Mouse (Mus musculus) heart, embryonic 12.5 days (tissue): ENCODE results near the gene Txnrd3. TPM values are rescaled to one million over a fixed set of nuclear protein-coding genes. Genes with fewer than 3 reads are reported as not detected.
A peak's percentile ranks its signal among the peaks of the same experiment; 100 is the strongest.

Experiments
- ATAC-seq: fragments of 200-750 bp; cut with Nextera tagmentation; 2 replicates; pipeline ENCODE4 v1.8.0; 2017; ENCODE audit warnings: moderate TSS enrichment, moderate library complexity; ENCODE audit not compliant: insufficient number of reproducible peaks, low FRiP score
- H3K27ac ChIP-seq: fragments of 300-500 bp; sonication (generic); 2 replicates; pipeline ENCODE4 v1.5.1; 2016; ENCODE audit warnings: mild to moderate bottlenecking, moderate library complexity; ENCODE audit not compliant: poor library complexity, severe bottlenecking
- H3K27me3 ChIP-seq: fragments of 300-500 bp; sonication (generic); replicated peaks from 2 replicates; pipeline ENCODE4 v1.6.1; 2016; ENCODE audit warnings: mild to moderate bottlenecking, moderate library complexity
- H3K36me3 ChIP-seq: fragments of 300-500 bp; sonication (generic); 2 replicates; pipeline ENCODE4 v1.6.1; 2016; ENCODE audit warnings: mild to moderate bottlenecking, moderate library complexity
- H3K4me1 ChIP-seq: fragments of 300-500 bp; sonication (generic); replicated peaks from 2 replicates; pipeline ENCODE4 v1.6.1; 2016; ENCODE audit warnings: mild to moderate bottlenecking
- H3K4me2 ChIP-seq: fragments of 300-500 bp; sonication (generic); 2 replicates; pipeline ENCODE4 v1.6.1; 2016; ENCODE audit warnings: mild to moderate bottlenecking, moderate library complexity
- H3K4me3 ChIP-seq: fragments of 300-500 bp; sonication (generic); 2 replicates; pipeline ENCODE4 v1.5.1; 2016; ENCODE audit warnings: mild to moderate bottlenecking
- H3K9ac ChIP-seq: fragments of 300-500 bp; sonication (generic); 2 replicates; pipeline ENCODE4 v1.6.1; 2016; ENCODE audit warnings: mild to moderate bottlenecking, moderate library complexity
- H3K9me3 ChIP-seq: fragments of 300-500 bp; sonication (generic); replicated peaks from 2 replicates; pipeline ENCODE4 v1.6.1; 2016; ENCODE audit warnings: mild to moderate bottlenecking, moderate library complexity
- WGBS: fragments of 180-500 bp; shearing (Covaris S2); methylation state at CpG from one replicate; pipeline ENCODE4 v1.1.7; 2016; 5-methylcytosine and 5-hydroxymethylcytosine counted together
- polyA plus RNA-seq: library from polyadenylated mRNA; unstranded; fragments of >200 nt; fragmentation: Nextera tagmentation; extraction: Ambion mirVana; gene quantifications from 2 replicates; pipeline ENCODE4 v1.2.1, GENCODE M21; 2016

The Txnrd3 gene
- polyA plus RNA-seq, 1 experiment from 2014 or later, result 10.0 TPM

GRCm38 (mm10) chr6:89673135-89673780 lies 29.5 kb downstream of the Txnrd3 start:
- no peak overlapping the region for H3K9ac ChIP-seq
- no peak overlapping the region for H3K27ac ChIP-seq
- no peak overlapping the region for H3K4me3 ChIP-seq
- peaks cover 19% of the 10 kb centered on the region for H3K36me3 ChIP-seq
- WGBS, result 86% methylated on average over 11 of the region's 11 CpGs
- no peak overlapping the region for H3K4me2 ChIP-seq
- H3K27me3 ChIP-seq, result no peaks in the 10 kb centered on the region
- peak; percentile 48 for ATAC-seq
- peaks cover 3% of the 10 kb centered on the region; the same call in 1 of the 2 replicates for H3K9me3 ChIP-seq
- H3K4me1 ChIP-seq, result no peaks in the 10 kb centered on the region

DNA sequence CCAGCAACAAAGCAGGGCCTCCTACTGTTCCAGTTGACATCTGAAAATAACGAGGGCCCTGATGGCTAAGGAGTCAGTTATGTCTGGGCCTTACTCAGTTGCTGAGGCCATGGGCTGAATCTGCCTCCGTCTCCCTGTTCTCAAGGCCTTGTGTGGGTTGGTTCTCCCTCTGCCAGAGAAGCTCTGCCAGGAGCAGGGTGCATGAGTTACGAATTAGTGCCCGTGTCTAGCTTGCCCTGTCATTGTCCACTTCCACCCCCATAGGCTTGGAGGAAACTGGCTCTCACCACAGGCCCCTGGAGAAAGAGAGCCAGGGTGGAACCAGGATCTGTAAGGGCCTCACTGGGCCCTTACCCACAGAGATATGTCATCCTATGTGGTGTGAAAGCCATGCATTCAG lies 34.7 kb downstream of the Txnrd3 start:
- Histone ChIP-seq H3K27me3 (no peaks in the 10 kb centered on the region), H3K9me3 (peaks cover 3% of the 10 kb centered on the region; the same call in 1 of the 2 replicates), H3K4me3 (no peak overlapping the region), H3K4me1 (no peaks in the 10 kb centered on the region), H3K27ac (no peak overlapping the region), H3K9ac (no peak overlapping the region), H3K4me2 (no peak overlapping the region), H3K36me3 (peaks cover 14% of the 10 kb centered on the region)
- ATAC-seq, result no peak
- 70% methylated on average over 4 of the region's 4 CpGs for WGBS

GRCm38 (mm10) chr6:89679291-89679835 lies 35.6 kb downstream of the Txnrd3 start:
- ATAC-seq, result peak; percentile 48; the same call in 1 of the 2 replicates
- H3K4me1 ChIP-seq, result no peaks in the 10 kb centered on the region
- H3K36me3 ChIP-seq, result peaks cover 13% of the 10 kb centered on the region
- no peak overlapping the region for H3K4me3 ChIP-seq
- no peak overlapping the region for H3K4me2 ChIP-seq
- H3K27me3 ChIP-seq, result no peaks in the 10 kb centered on the region
- 18% methylated on average over 10 of the region's 10 CpGs for WGBS
- no peak overlapping the region for H3K9ac ChIP-seq
- H3K9me3 ChIP-seq, result peaks cover 3% of the 10 kb centered on the region; the same call in 1 of the 2 replicates
- H3K27ac ChIP-seq, result no peak overlapping the region

- Histone ChIP-seq H3K9ac (no peak overlapping the region), H3K27ac (no peak overlapping the region), H3K4me3 (no peak overlapping the region), H3K9me3 (peaks cover 3% of the 10 kb centered on the region; the same call in 1 of the 2 replicates), H3K36me3 (peaks cover 5% of the 10 kb centered on the region), H3K4me1 (no peaks in the 10 kb centered on the region), H3K27me3 (no peaks in the 10 kb centered on the region), H3K4me2 (no peak overlapping the region)
- no peak for ATAC-seq
- 9% methylated on average over 8 of the region's 8 CpGs for WGBS
These were observed 36.4 kb downstream of the Txnrd3 start for GRCm38 (mm10) chr6:89680155-89680554.

DNA sequence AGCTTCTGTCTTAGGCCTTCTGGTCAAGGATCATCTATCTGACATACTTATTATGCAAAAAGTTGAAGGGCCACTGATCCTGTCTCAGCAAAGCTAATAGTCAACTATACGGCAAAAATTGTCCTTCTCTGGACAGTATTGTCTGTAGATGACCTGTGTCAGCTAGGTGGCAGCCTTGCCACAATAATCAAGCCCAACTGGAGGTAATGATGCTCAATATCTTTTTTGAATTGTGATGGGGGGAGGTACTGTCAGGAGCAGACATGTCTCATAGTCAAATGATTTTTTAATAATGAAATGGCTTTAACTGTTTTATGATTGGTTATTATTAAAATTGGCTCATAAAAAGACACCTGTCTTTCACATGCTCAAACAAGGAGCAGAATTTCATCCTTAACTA lies 40.4 kb downstream of the Txnrd3 start:
- Histone ChIP-seq H3K4me3 (no peak overlapping the region), H3K9me3 (no peaks in the 10 kb centered on the region), H3K27ac (no peak overlapping the region), H3K4me1 (no peaks in the 10 kb centered on the region), H3K9ac (no peak overlapping the region), H3K4me2 (no peak overlapping the region), H3K36me3 (no peaks in the 10 kb centered on the region), H3K27me3 (no peaks in the 10 kb centered on the region)
- 48% methylated on average over 1 of the region's 1 CpGs for WGBS
- ATAC-seq, result no peak

DNA sequence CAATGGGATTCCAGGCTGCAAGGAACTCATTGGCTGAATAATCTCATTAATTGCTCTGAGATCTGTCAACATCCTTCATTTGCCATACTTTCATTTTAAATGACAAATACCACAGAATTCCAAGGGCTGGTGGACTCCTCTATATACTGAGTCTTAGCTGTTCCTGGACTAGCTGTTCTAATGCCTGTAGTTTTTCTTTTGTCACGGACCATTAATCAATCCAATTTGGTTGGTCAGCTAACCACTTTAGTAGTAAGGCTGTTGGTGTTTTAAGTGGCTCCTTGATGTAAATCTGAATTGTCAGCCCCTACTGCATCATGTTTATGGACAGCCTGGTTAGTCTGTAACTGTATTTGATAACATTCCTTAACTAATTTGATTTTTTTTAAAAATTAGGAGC lies 43.3 kb downstream of the Txnrd3 start:
- Histone ChIP-seq H3K4me1 (no peaks in the 10 kb centered on the region), H3K4me3 (no peak overlapping the region), H3K27me3 (no peaks in the 10 kb centered on the region), H3K27ac (no peak overlapping the region), H3K4me2 (no peak overlapping the region), H3K9ac (no peak overlapping the region), H3K9me3 (no peaks in the 10 kb centered on the region), H3K36me3 (no peaks in the 10 kb centered on the region)
- ATAC-seq, result no peak
- 66% methylated on average over 1 of the region's 1 CpGs for WGBS

GRCm38 (mm10) chr6:89706624-89707023 lies 62.8 kb downstream of the Txnrd3 start:
- Histone ChIP-seq H3K4me3 (no peak overlapping the region), H3K27me3 (no peaks in the 10 kb centered on the region), H3K9ac (no peak overlapping the region), H3K9me3 (peaks cover 10% of the 10 kb centered on the region; the same call in 1 of the 2 replicates), H3K27ac (no peak overlapping the region), H3K4me1 (no peaks in the 10 kb centered on the region), H3K36me3 (no peaks in the 10 kb centered on the region), H3K4me2 (no peak overlapping the region)
- ATAC-seq, result no peak
- 67% methylated on average over 2 of the region's 2 CpGs for WGBS

GRCm38 (mm10) chr6:89707240-89707639 lies 63.5 kb downstream of the Txnrd3 start, which contains the start of gene Vmn1r40:
TSS of gene Vmn1r40 (plus strand) at chr6:89707540.
- no peaks in the 10 kb centered on the region for H3K4me1 ChIP-seq

DNA sequence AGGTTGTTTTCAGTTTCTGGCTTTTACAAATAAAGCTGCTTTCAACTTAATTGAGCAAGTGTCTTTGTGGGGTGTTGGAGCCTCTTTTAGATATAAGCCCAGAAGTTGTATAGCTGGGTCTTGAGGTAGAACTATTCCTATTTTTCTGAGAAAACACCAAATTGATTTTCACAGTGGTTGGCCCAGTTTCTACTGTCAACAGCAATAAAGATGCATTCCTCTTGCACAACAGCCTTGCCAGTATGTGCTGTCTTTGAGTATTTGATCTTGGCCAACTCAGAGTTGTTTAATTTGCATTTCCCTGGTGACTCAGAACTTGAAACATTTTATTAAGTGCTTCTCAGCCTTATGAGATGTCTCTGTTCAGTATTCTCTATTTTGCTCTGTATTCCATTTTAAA lies 74.3 kb downstream of the Txnrd3 start:
- Histone ChIP-seq H3K9ac (no peak overlapping the region), H3K4me1 (no peaks in the 10 kb centered on the region), H3K9me3 (peaks cover 5% of the 10 kb centered on the region), H3K4me2 (no peak overlapping the region), H3K36me3 (no peaks in the 10 kb centered on the region), H3K27me3 (no peaks in the 10 kb centered on the region), H3K27ac (no peak overlapping the region), H3K4me3 (no peak overlapping the region)
- no peak for ATAC-seq

More at GRCm38 (mm10) chr6:89707240-89707639, 63.5 kb downstream of the Txnrd3 start, which contains the start of gene Vmn1r40:
- Histone ChIP-seq H3K9ac (no peak within 1 kb of the TSS), H3K36me3 (no peaks in the 10 kb centered on the region), H3K4me2 (no peak within 1 kb of the TSS), H3K9me3 (peaks cover 8% of the 10 kb centered on the region; the same call in 1 of the 2 replicates), H3K4me3 (no peak within 1 kb of the TSS), H3K27me3 (no peaks in the 10 kb centered on the region), H3K27ac (no peak within 1 kb of the TSS)
- no peak for ATAC-seq
- 75% methylated on average over 4 of the region's 4 CpGs for WGBS

Other genes with a start within 250 kb of the Txnrd3 start
- 37.8 and 39.7 TPM in 2 replicates for gene Chchd6, start 48.3 kb upstream of the Txnrd3 start, polyA plus RNA-seq
- not detected in 2 replicates for gene Vmn1r40, start 63.6 kb downstream of the Txnrd3 start, polyA plus RNA-seq
- gene Vmn1r41, start 96.8 kb downstream of the Txnrd3 start, polyA plus RNA-seq, result not detected in 2 replicates
- not detected in 2 replicates for gene Vmn1r42, start 232.4 kb downstream of the Txnrd3 start, polyA plus RNA-seq
- not detected in 2 replicates for gene Vmn1r43, start 232.4 kb downstream of the Txnrd3 start, polyA plus RNA-seq
- gene Vmn1r44, start 239.7 kb downstream of the Txnrd3 start, polyA plus RNA-seq, result not detected in 2 replicates